12 mouse cellular contexts compared by ENCODE assay signal in genomic region chr13:34317051-34317450, GRCm38 (mm10). TPM values are rescaled to one million over a fixed set of nuclear protein-coding genes. Genes with fewer than 3 reads are reported as not detected.
A peak's percentile ranks its signal among the peaks of the same experiment; 100 is the strongest.
DNase-seq lines count a peak whose midpoint lies in the region; ATAC-seq and TF ChIP-seq lines count a peak whose summit lies in the region.
"Had no signal": no experiment of that assay in that cellular context is flagged by ENCODE, and none has a peak within 500 bp of the region (broad histone marks: within the 10 kb centered on the region; RNA-seq: fewer than 3 reads in every experiment).

No protein-coding gene starts in this region.

- H3K27me3 ChIP-seq in forebrain, embryonic 11.5 days (ENCODE audit: control insufficient read depth, insufficient read depth, low read length) = no peaks in the 10 kb centered on the region
- no peaks in the 10 kb centered on the region for H3K27me3 ChIP-seq in forebrain, embryonic 14.5 days (replicated peaks; ENCODE audit: control insufficient read depth, insufficient read depth, low read length)
- H3K27me3 ChIP-seq in midbrain, embryonic 10.5 days (ENCODE audit: low read depth, poor library complexity, severe bottlenecking) = no peaks in the 10 kb centered on the region
- no peaks in the 10 kb centered on the region for H3K27me3 ChIP-seq in midbrain, embryonic 14.5 days (ENCODE audit: control insufficient read depth, insufficient read depth, low read length)
- no peaks in the 10 kb centered on the region for H3K27me3 ChIP-seq in liver, embryonic 16.5 days (ENCODE audit: control insufficient read depth, insufficient read depth, low read depth, low read length)
- H3K27me3 ChIP-seq in stomach, postnatal 0 days (ENCODE audit: control insufficient read depth, insufficient read depth, low read length) = no peaks in the 10 kb centered on the region

- no peaks in the 10 kb centered on the region for H3K9me3 ChIP-seq in forebrain, embryonic 11.5 days (ENCODE audit: control insufficient read depth, low read length)
- no peaks in the 10 kb centered on the region for H3K9me3 ChIP-seq in forebrain, embryonic 14.5 days (replicated peaks; ENCODE audit: control insufficient read depth, low read length)
- H3K9me3 ChIP-seq in midbrain, embryonic 10.5 days (replicated peaks) = no peaks in the 10 kb centered on the region
- no peaks in the 10 kb centered on the region for H3K9me3 ChIP-seq in midbrain, embryonic 14.5 days (ENCODE audit: control insufficient read depth, low read length)
- no peaks in the 10 kb centered on the region for H3K9me3 ChIP-seq in liver, embryonic 16.5 days (replicated peaks; ENCODE audit: control insufficient read depth, low read length)
- no peaks in the 10 kb centered on the region for H3K9me3 ChIP-seq in stomach, postnatal 0 days (ENCODE audit: control insufficient read depth, low read length)

- H3K4me1 ChIP-seq in forebrain, embryonic 11.5 days (replicated peaks; ENCODE audit: control insufficient read depth, insufficient read depth, low read length) = 0 out of 2 replicates have a peak, but pooled peaks cover 2% of the 10 kb centered on the region
- peaks cover 6% of the 10 kb centered on the region; the same call in 1 of the 2 replicates for H3K4me1 ChIP-seq in forebrain, embryonic 14.5 days (ENCODE audit: control insufficient read depth, insufficient read depth, low read length)
- H3K4me1 ChIP-seq in midbrain, embryonic 10.5 days = peaks cover 9% of the 10 kb centered on the region; the same call in 1 of the 2 replicates
- H3K4me1 ChIP-seq in midbrain, embryonic 14.5 days (ENCODE audit: control insufficient read depth, insufficient read depth, low read length) = no peaks in the 10 kb centered on the region
- H3K4me1 ChIP-seq in liver, embryonic 16.5 days (ENCODE audit: control insufficient read depth, low read depth, low read length) = peaks cover 65% of the 10 kb centered on the region
- H3K4me1 ChIP-seq in stomach, postnatal 0 days (replicated peaks; ENCODE audit: control insufficient read depth, insufficient read depth) = no peaks in the 10 kb centered on the region

- TF ChIP-seq CTCF in stomach, postnatal 0 days (IDR thresholded peaks at IDR 0.05; ENCODE audit: low read depth) = no peak

- no peak for ATAC-seq in forebrain, embryonic 11.5 days (replicated peaks; ENCODE audit: low FRiP score)
- ATAC-seq in forebrain, embryonic 14.5 days = no peak
- ATAC-seq in midbrain, embryonic 14.5 days (ENCODE audit: low FRiP score, low TSS enrichment) = no peak
- ATAC-seq in liver, embryonic 16.5 days (ENCODE audit: low read depth) = peak; percentile 26; the same call in 1 of the 2 replicates
- ATAC-seq in stomach, postnatal 0 days (ENCODE audit: low FRiP score, low TSS enrichment) = no peak
- ATAC-seq in monocyte, adult 5-6 weeks (replicated peaks; ENCODE audit: insufficient number of reproducible peaks, low FRiP score, low TSS enrichment, poor library complexity, severe bottlenecking) = no peak
- ATAC-seq: inflammation-experienced regulatory T-cells, adult 6 months had no signal

- H3K4me3 ChIP-seq in forebrain, embryonic 11.5 days (ENCODE audit: low read depth, low read length) = no peak overlapping the region
- no peak overlapping the region for H3K4me3 ChIP-seq in forebrain, embryonic 14.5 days (ENCODE audit: low read depth, low read length)
- no peak overlapping the region for H3K4me3 ChIP-seq in midbrain, embryonic 10.5 days
- H3K4me3 ChIP-seq in midbrain, embryonic 14.5 days (replicated peaks; ENCODE audit: low read depth, low read length) = no peak overlapping the region
- H3K4me3 ChIP-seq in liver, embryonic 16.5 days (ENCODE audit: low read depth, low read length) = no peak overlapping the region
- H3K4me3 ChIP-seq in stomach, postnatal 0 days (ENCODE audit: low read depth, low read length) = no peak overlapping the region

- DNase-seq in forebrain, embryonic 11.5 days (ENCODE audit: low spot score) = peak; percentile 24
- DNase-seq in forebrain, embryonic 14.5 days (ENCODE audit: low spot score) = no peak
- no peak for DNase-seq in midbrain, embryonic 10.5 days (ENCODE audit: low spot score)
- no peak for DNase-seq in midbrain, embryonic 14.5 days
- DNase-seq in stomach, postnatal 0 days (ENCODE audit: low spot score) = no peak
- no peak for DNase-seq in embryo, embryonic 11 days
- DNase-seq: heart, adult 18-20 months; right cerebral cortex, postnatal 4 days; thymus, adult 2 months had no signal

- H3K9ac ChIP-seq in forebrain, embryonic 11.5 days (ENCODE audit: low read length) = no peak overlapping the region
- H3K9ac ChIP-seq in forebrain, embryonic 14.5 days (ENCODE audit: low read length) = no peak overlapping the region
- no peak overlapping the region for H3K9ac ChIP-seq in midbrain, embryonic 14.5 days (replicated peaks; ENCODE audit: low read length)
- H3K9ac ChIP-seq in liver, embryonic 16.5 days (ENCODE audit: low read depth, low read length) = no peak overlapping the region
- H3K9ac ChIP-seq in stomach, postnatal 0 days (ENCODE audit: low read length) = no peak overlapping the region

- no peak for TF ChIP-seq EP300 in stomach, postnatal 0 days (optimal IDR thresholded peaks at IDR 0.05)

- WGBS in forebrain, embryonic 11.5 days = 94% methylated on average over 4 of the region's 4 CpGs
- WGBS in forebrain, embryonic 14.5 days = 88% methylated on average over 4 of the region's 4 CpGs
- WGBS in midbrain, embryonic 10.5 days = 96% methylated on average over 4 of the region's 4 CpGs
- 89% methylated on average over 4 of the region's 4 CpGs for WGBS in midbrain, embryonic 14.5 days
- WGBS in liver, embryonic 16.5 days (ENCODE audit: insufficient replicate concordance) = 69% methylated on average over 4 of the region's 4 CpGs
- 66% methylated on average over 4 of the region's 4 CpGs for WGBS in stomach, postnatal 0 days

- H3K4me2 ChIP-seq in forebrain, embryonic 11.5 days (ENCODE audit: low read depth, low read length, severe bottlenecking) = no peak overlapping the region
- no peak overlapping the region for H3K4me2 ChIP-seq in forebrain, embryonic 14.5 days (ENCODE audit: low read length)
- no peak overlapping the region for H3K4me2 ChIP-seq in midbrain, embryonic 14.5 days (ENCODE audit: low read length)
- H3K4me2 ChIP-seq in liver, embryonic 16.5 days (ENCODE audit: low read depth, low read length) = no peak overlapping the region
- H3K4me2 ChIP-seq in stomach, postnatal 0 days (replicated peaks; ENCODE audit: low read depth) = no peak overlapping the region

- no peaks in the 10 kb centered on the region for H3K36me3 ChIP-seq in forebrain, embryonic 11.5 days (ENCODE audit: control insufficient read depth, insufficient read depth, low read length)
- H3K36me3 ChIP-seq in forebrain, embryonic 14.5 days (ENCODE audit: control insufficient read depth, insufficient read depth, low read length) = no peaks in the 10 kb centered on the region
- H3K36me3 ChIP-seq in midbrain, embryonic 10.5 days = peaks cover 24% of the 10 kb centered on the region
- no peaks in the 10 kb centered on the region for H3K36me3 ChIP-seq in midbrain, embryonic 14.5 days (ENCODE audit: control insufficient read depth, insufficient read depth, low read length)
- H3K36me3 ChIP-seq in liver, embryonic 16.5 days (ENCODE audit: control insufficient read depth, insufficient read depth) = peaks cover 3% of the 10 kb centered on the region; the same call in 1 of the 2 replicates
- no peaks in the 10 kb centered on the region for H3K36me3 ChIP-seq in stomach, postnatal 0 days (ENCODE audit: control insufficient read depth, insufficient read depth, low read length)

- H3K27ac ChIP-seq in forebrain, embryonic 11.5 days (ENCODE audit: low read depth, low read length) = no peak overlapping the region
- H3K27ac ChIP-seq in forebrain, embryonic 14.5 days (ENCODE audit: low read depth, low read length) = no peak overlapping the region
- H3K27ac ChIP-seq in midbrain, embryonic 10.5 days (replicated peaks) = 0 out of 2 replicates have a peak overlapping the region, but pooled peaks have one; percentile 25
- H3K27ac ChIP-seq in midbrain, embryonic 14.5 days (replicated peaks; ENCODE audit: low read depth, low read length) = no peak overlapping the region
- peak overlapping the region; percentile 20; the same call in 1 of the 2 replicates for H3K27ac ChIP-seq in liver, embryonic 16.5 days (ENCODE audit: low read length)
- 0 out of 2 replicates have a peak overlapping the region, but pooled peaks have one; percentile 40 for H3K27ac ChIP-seq in stomach, postnatal 0 days (replicated peaks)

RNA-seq across cellular contexts. Expression of gene Slc22a23, which starts 27.9 kb away (rescaled TPM):
- polyA plus RNA-seq in forebrain, embryonic 11.5 days (2014; fragmentation: Nextera tagmentation; extraction: Ambion mirVana) = 16.9 and 18.5 TPM in 2 replicates
- 14.0 and 14.2 TPM in 2 replicates for polyA plus RNA-seq in forebrain, embryonic 14.5 days (2014; fragmentation: Nextera tagmentation; extraction: Ambion mirVana)
- polyA plus RNA-seq in midbrain, embryonic 10.5 days (2016; fragmentation: Nextera tagmentation; extraction: Ambion mirVana) = 7.9 and 9.3 TPM in 2 replicates
- polyA plus RNA-seq in midbrain, embryonic 14.5 days (2014; fragmentation: Nextera tagmentation; extraction: Ambion mirVana) = 23.4 and 28.0 TPM in 2 replicates
- 6.7 and 8.2 TPM in 2 replicates for polyA plus RNA-seq in liver, embryonic 16.5 days (2015; fragmentation: Nextera tagmentation; extraction: Ambion mirVana)
- polyA plus RNA-seq in stomach, postnatal 0 days (2015; fragmentation: Nextera tagmentation; extraction: Ambion mirVana) = 6.9 and 7.5 TPM in 2 replicates
- 0.19 to 0.97 TPM in 2 of 3 replicates, not detected in the other for total RNA-seq in monocyte, adult 5-6 weeks (2017)

Comparison
In these comparisons a context has a peak if more than half of its experiments do, and no peak if none do; other contexts are left out.
1. H3K27ac ChIP-seq: peak in midbrain, embryonic 10.5 days (single experiment), liver, embryonic 16.5 days (single experiment) and stomach, postnatal 0 days (single experiment); none in forebrain, embryonic 11.5 days (single experiment), forebrain, embryonic 14.5 days (single experiment) and midbrain, embryonic 14.5 days (single experiment).